Mouse (Mus musculus): ENCODE results near the gene Gm49361. TPM values are rescaled to one million over a fixed set of nuclear protein-coding genes. Genes with fewer than 3 reads are reported as not detected.

Gene Gm49361
- total and polyA plus RNA-seq, 2 experiments from 2014 or later: not detected

- no peak overlapping the region for H3K4me3 ChIP-seq (ENCODE audit: low read depth, low read length)
- TF ChIP-seq EP300 (IDR thresholded peaks at IDR 0.05; ENCODE audit: low read depth) (no peak), CTCF (IDR thresholded peaks at IDR 0.05; ENCODE audit: low read depth) (no peak)
- H3K36me3 ChIP-seq (replicated peaks; ENCODE audit: control insufficient read depth, insufficient read depth, low read length): peaks cover 75% of the 10 kb centered on the region
- H3K9ac ChIP-seq (replicated peaks; ENCODE audit: low read depth, low read length): no peak overlapping the region
- H3K27me3 ChIP-seq (ENCODE audit: control insufficient read depth, insufficient read depth, low read length): no peaks in the 10 kb centered on the region
- ATAC-seq (ENCODE audit: insufficient read depth, low read depth) (no peak), DNase-seq (ENCODE audit: low spot score) (no peak)
- H3K9me3 ChIP-seq (replicated peaks; ENCODE audit: control insufficient read depth, low read length): no peaks in the 10 kb centered on the region
- H3K4me2 ChIP-seq (ENCODE audit: low read depth, low read length): no peak overlapping the region
- no peak overlapping the region for H3K27ac ChIP-seq (ENCODE audit: low read depth)
- no peaks in the 10 kb centered on the region for H3K4me1 ChIP-seq (ENCODE audit: control insufficient read depth, insufficient read depth)
- WGBS: 94% methylated on average over 30 of the region's 33 CpGs
These were observed 46.4 kb downstream of the Gm49361 start for GRCm38 (mm10) chr14:57699461-57699970.

- no peak for TF ChIP-seq CTCF (IDR thresholded peaks at IDR 0.05; ENCODE audit: low read depth)
- TF ChIP-seq EP300 (IDR thresholded peaks at IDR 0.05; ENCODE audit: low read depth): no peak
- H3K4me3 ChIP-seq (ENCODE audit: low read depth, low read length): no peak overlapping the region
- H3K27ac ChIP-seq (ENCODE audit: low read depth): no peak overlapping the region
- ATAC-seq (ENCODE audit: insufficient read depth, low read depth) (no peak), DNase-seq (ENCODE audit: low spot score) (no peak)
- no peaks in the 10 kb centered on the region for H3K9me3 ChIP-seq (replicated peaks; ENCODE audit: control insufficient read depth, low read length)
- peaks cover 80% of the 10 kb centered on the region for H3K36me3 ChIP-seq (replicated peaks; ENCODE audit: control insufficient read depth, insufficient read depth, low read length)
- no peaks in the 10 kb centered on the region for H3K27me3 ChIP-seq (ENCODE audit: control insufficient read depth, insufficient read depth, low read length)
- WGBS: 77% methylated on average over 10 of the region's 10 CpGs
- H3K4me1 ChIP-seq (ENCODE audit: control insufficient read depth, insufficient read depth): no peaks in the 10 kb centered on the region
- no peak overlapping the region for H3K4me2 ChIP-seq (ENCODE audit: low read depth, low read length)
- no peak overlapping the region for H3K9ac ChIP-seq (replicated peaks; ENCODE audit: low read depth, low read length)
These were observed 46.9 kb downstream of the Gm49361 start for GRCm38 (mm10) chr14:57699016-57699415.

DNA sequence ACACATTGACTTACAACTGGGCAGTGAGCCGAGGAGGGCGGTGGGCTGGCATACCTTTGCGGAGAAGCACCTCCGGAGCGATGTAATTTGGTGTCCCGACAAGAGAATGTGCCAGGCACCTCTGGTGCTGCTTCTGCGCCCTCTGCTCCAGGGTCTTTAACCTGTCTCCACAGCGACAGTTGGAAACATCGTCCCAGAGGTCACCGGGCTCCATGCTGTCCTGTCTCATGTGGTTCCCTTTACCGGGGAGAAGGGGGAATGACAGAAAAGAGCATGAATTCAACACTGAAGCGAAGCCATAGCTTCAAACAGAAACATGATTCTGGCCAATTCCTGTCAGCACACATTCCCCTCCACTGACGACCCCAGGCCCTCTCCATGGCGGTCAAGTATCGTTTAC is 49.8 kb downstream of the Gm49361 start:
- H3K9ac ChIP-seq (replicated peaks; ENCODE audit: low read depth, low read length): no peak overlapping the region
- H3K4me1 ChIP-seq (ENCODE audit: control insufficient read depth, insufficient read depth): no peaks in the 10 kb centered on the region
- H3K27ac ChIP-seq (ENCODE audit: low read depth): no peak overlapping the region
- ATAC-seq (ENCODE audit: insufficient read depth, low read depth) (no peak), DNase-seq (ENCODE audit: low spot score) (no peak)
- no peak overlapping the region for H3K4me2 ChIP-seq (ENCODE audit: low read depth, low read length)
- WGBS: 95% methylated on average over 15 of the region's 15 CpGs
- H3K36me3 ChIP-seq (replicated peaks; ENCODE audit: control insufficient read depth, insufficient read depth, low read length): peaks cover 85% of the 10 kb centered on the region
- TF ChIP-seq CTCF (IDR thresholded peaks at IDR 0.05; ENCODE audit: low read depth) (no peak), EP300 (IDR thresholded peaks at IDR 0.05; ENCODE audit: low read depth) (no peak)
- H3K27me3 ChIP-seq (ENCODE audit: control insufficient read depth, insufficient read depth, low read length): no peaks in the 10 kb centered on the region
- H3K4me3 ChIP-seq (ENCODE audit: low read depth, low read length): no peak overlapping the region
- H3K9me3 ChIP-seq (replicated peaks; ENCODE audit: control insufficient read depth, low read length): no peaks in the 10 kb centered on the region

DNA sequence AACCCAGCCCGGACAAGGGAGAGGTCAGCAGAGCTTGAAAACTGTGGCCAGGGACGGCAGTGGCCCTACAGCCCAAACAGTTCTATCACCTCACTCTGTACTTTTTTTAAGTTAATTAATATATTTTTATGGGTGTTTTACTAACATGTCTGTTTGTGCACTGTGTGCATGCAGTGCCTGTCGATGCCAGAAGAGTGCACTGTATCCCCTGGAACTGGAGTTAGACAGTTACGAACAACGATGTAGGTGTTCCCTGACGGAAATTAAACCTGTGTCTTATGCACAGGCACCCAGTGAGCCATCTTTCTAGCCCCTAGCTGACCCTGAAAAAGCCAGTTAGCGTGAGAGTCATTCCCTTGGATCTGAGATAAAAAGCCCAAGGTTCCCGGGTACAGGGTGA is 50.4 kb downstream of the Gm49361 start:
- ATAC-seq (ENCODE audit: insufficient read depth, low read depth) (no peak), DNase-seq (ENCODE audit: low spot score) (no peak)
- Histone ChIP-seq H3K4me1 (ENCODE audit: control insufficient read depth, insufficient read depth) (no peaks in the 10 kb centered on the region), H3K4me2 (ENCODE audit: low read depth, low read length) (no peak overlapping the region), H3K4me3 (ENCODE audit: low read depth, low read length) (no peak overlapping the region), H3K9me3 (replicated peaks; ENCODE audit: control insufficient read depth, low read length) (no peaks in the 10 kb centered on the region), H3K36me3 (replicated peaks; ENCODE audit: control insufficient read depth, insufficient read depth, low read length) (peaks cover 87% of the 10 kb centered on the region), H3K9ac (replicated peaks; ENCODE audit: low read depth, low read length) (no peak overlapping the region), H3K27me3 (ENCODE audit: control insufficient read depth, insufficient read depth, low read length) (no peaks in the 10 kb centered on the region), H3K27ac (ENCODE audit: low read depth) (no peak overlapping the region)
- 93% methylated on average over 8 of the region's 8 CpGs for WGBS
- no peak for TF ChIP-seq EP300 (IDR thresholded peaks at IDR 0.05; ENCODE audit: low read depth)
- peak; percentile 52 for TF ChIP-seq CTCF (IDR thresholded peaks at IDR 0.05; ENCODE audit: low read depth)

GRCm38 (mm10) chr14:57694246-57694645 is 51.7 kb downstream of the Gm49361 start:
- no peaks in the 10 kb centered on the region for H3K9me3 ChIP-seq (replicated peaks; ENCODE audit: control insufficient read depth, low read length)
- H3K4me1 ChIP-seq (ENCODE audit: control insufficient read depth, insufficient read depth): no peaks in the 10 kb centered on the region
- H3K9ac ChIP-seq (replicated peaks; ENCODE audit: low read depth, low read length): no peak overlapping the region
- TF ChIP-seq EP300 (IDR thresholded peaks at IDR 0.05; ENCODE audit: low read depth): no peak
- 86% methylated on average over 16 of the region's 16 CpGs for WGBS
- peaks cover 82% of the 10 kb centered on the region for H3K36me3 ChIP-seq (replicated peaks; ENCODE audit: control insufficient read depth, insufficient read depth, low read length)
- DNase-seq (ENCODE audit: low spot score) (no peak), ATAC-seq (ENCODE audit: insufficient read depth, low read depth) (no peak)
- no peak overlapping the region for H3K4me2 ChIP-seq (ENCODE audit: low read depth, low read length)
- no peaks in the 10 kb centered on the region for H3K27me3 ChIP-seq (ENCODE audit: control insufficient read depth, insufficient read depth, low read length)
- no peak overlapping the region for H3K27ac ChIP-seq (ENCODE audit: low read depth)
- no peak overlapping the region for H3K4me3 ChIP-seq (ENCODE audit: low read depth, low read length)

DNA sequence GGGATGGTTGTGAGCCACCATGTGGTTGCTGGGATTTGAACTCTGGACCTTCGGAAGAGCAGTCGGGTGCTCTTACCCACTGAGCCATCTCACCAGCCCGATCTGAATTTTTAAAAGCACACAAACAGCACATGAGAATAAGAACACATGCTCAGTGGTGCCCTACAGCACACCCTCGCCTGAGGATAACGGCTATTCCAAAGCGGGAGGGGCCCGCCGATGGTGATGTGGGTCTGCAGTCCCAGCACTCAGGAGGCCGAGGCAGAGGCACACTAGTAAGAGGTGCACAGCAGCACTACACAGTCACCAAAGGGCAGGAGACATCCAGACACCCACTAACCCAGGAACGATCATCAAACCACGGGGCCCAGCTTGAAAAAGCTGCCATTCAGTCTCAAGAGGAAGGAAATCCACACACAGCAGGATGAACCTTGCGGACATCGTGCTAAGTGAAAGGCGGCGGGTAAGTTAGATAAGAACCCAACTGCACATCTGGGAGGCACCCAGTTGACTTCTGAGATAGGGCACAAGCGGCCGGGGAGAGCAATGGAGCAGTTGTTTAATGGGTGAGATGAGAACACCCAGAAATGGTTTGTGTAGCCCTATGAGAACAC is 53.3 kb downstream of the Gm49361 start:
- Histone ChIP-seq H3K27ac (ENCODE audit: low read depth) (no peak overlapping the region), H3K4me3 (ENCODE audit: low read depth, low read length) (no peak overlapping the region), H3K9me3 (replicated peaks; ENCODE audit: control insufficient read depth, low read length) (no peaks in the 10 kb centered on the region), H3K27me3 (ENCODE audit: control insufficient read depth, insufficient read depth, low read length) (no peaks in the 10 kb centered on the region), H3K9ac (replicated peaks; ENCODE audit: low read depth, low read length) (no peak overlapping the region), H3K4me1 (ENCODE audit: control insufficient read depth, insufficient read depth) (no peaks in the 10 kb centered on the region), H3K4me2 (ENCODE audit: low read depth, low read length) (no peak overlapping the region), H3K36me3 (replicated peaks; ENCODE audit: control insufficient read depth, insufficient read depth, low read length) (peaks cover 78% of the 10 kb centered on the region)
- whole genome bisulfite sequencing: 77% methylated on average over 17 of the region's 17 CpGs
- no peak for TF ChIP-seq CTCF (IDR thresholded peaks at IDR 0.05; ENCODE audit: low read depth)
- no peak for TF ChIP-seq EP300 (IDR thresholded peaks at IDR 0.05; ENCODE audit: low read depth)
- ATAC-seq (ENCODE audit: insufficient read depth, low read depth) (no peak), DNase-seq (ENCODE audit: low spot score) (no peak)
